In the genomic region with DNA sequence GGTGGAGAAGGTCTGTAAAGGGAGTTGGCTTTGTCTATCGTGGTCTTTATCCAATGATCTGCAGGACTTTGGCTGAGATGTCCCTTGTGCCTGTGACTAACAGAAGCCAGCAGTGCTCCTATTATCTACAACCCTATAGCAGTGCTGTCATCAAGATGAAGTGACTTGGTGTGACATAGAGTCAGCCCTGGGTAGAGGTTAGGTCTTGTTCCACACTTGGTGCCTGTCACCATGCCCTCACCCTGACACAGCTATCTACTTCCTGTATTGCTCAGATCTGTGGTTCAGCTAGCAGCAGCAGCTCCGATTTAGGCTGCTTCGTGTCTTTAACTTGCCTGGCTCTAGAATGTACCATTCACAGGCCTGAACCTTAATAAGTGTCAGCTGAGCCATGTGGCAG, we compare ENCODE assay signal across 28 mouse cellular contexts.
DNase-seq lines count a peak whose midpoint lies in the region; ATAC-seq lines count a peak whose summit lies in the region.
"Had no signal": no experiment of that assay in that cellular context is flagged by ENCODE, and none has a peak within 500 bp of the region (broad histone marks: within the 10 kb centered on the region; RNA-seq: fewer than 3 reads in every experiment).

No protein-coding gene starts in this region.

- no peaks in the 10 kb centered on the region for H3K27me3 ChIP-seq in midbrain, embryonic 11.5 days (ENCODE audit: control insufficient read depth, insufficient read depth, low read length)
- no peaks in the 10 kb centered on the region for H3K27me3 ChIP-seq in midbrain, embryonic 15.5 days (replicated peaks)
- H3K27me3 ChIP-seq: heart, embryonic 15.5 days; limb, embryonic 15.5 days; liver, embryonic 13.5 days; midbrain, embryonic 13.5 days; neural tube, embryonic 12.5 days had no signal

- ATAC-seq in midbrain, embryonic 11.5 days (ENCODE audit: low FRiP score) = no peak
- no peak for ATAC-seq in midbrain, embryonic 15.5 days (replicated peaks)
- ATAC-seq in megakaryocyte, adult 5-6 weeks (ENCODE audit: poor library complexity, severe bottlenecking) = 0 out of 2 replicates have a peak, but pooled peaks have one; percentile 43
- ATAC-seq: CD4-positive, CD25-positive, alpha-beta regulatory T cell, adult 4 months; forebrain, embryonic 16.5 days; hindbrain, embryonic 16.5 days; lung, postnatal 0 days; midbrain, embryonic 13.5 days had no signal

- no peak overlapping the region for H3K27ac ChIP-seq in midbrain, embryonic 11.5 days (ENCODE audit: low read depth, low read length)
- no peak overlapping the region for H3K27ac ChIP-seq in midbrain, embryonic 15.5 days
- H3K27ac ChIP-seq: gastrocnemius, adult 2 months; heart, embryonic 15.5 days; limb, embryonic 10.5 days; limb, embryonic 15.5 days; liver, embryonic 13.5 days; macrophage; midbrain, embryonic 13.5 days; neural tube, embryonic 12.5 days had no signal

- H3K4me1 ChIP-seq in midbrain, embryonic 11.5 days (ENCODE audit: control insufficient read depth, insufficient read depth, low read length) = no peaks in the 10 kb centered on the region
- no peaks in the 10 kb centered on the region for H3K4me1 ChIP-seq in midbrain, embryonic 15.5 days
- H3K4me1 ChIP-seq: heart, embryonic 15.5 days; limb, embryonic 10.5 days; limb, embryonic 15.5 days; midbrain, embryonic 13.5 days; neural tube, embryonic 12.5 days had no signal

- H3K9ac ChIP-seq in midbrain, embryonic 11.5 days (ENCODE audit: low read length) = no peak overlapping the region
- no peak overlapping the region for H3K9ac ChIP-seq in midbrain, embryonic 15.5 days
- H3K9ac ChIP-seq: heart, embryonic 15.5 days; limb, embryonic 15.5 days; liver, embryonic 13.5 days; midbrain, embryonic 13.5 days; neural tube, embryonic 12.5 days had no signal

- WGBS in midbrain, embryonic 11.5 days = 88% methylated on average over 3 of the region's 3 CpGs
- WGBS in midbrain, embryonic 15.5 days = 91% methylated on average over 3 of the region's 3 CpGs

- H3K9me3 ChIP-seq in midbrain, embryonic 11.5 days (ENCODE audit: control insufficient read depth, low read length) = no peaks in the 10 kb centered on the region
- no peaks in the 10 kb centered on the region for H3K9me3 ChIP-seq in midbrain, embryonic 15.5 days
- H3K9me3 ChIP-seq: heart, embryonic 15.5 days; limb, embryonic 10.5 days; limb, embryonic 15.5 days; liver, embryonic 13.5 days; midbrain, embryonic 13.5 days; neural tube, embryonic 12.5 days had no signal

- no peak overlapping the region for H3K4me2 ChIP-seq in midbrain, embryonic 11.5 days
- H3K4me2 ChIP-seq in midbrain, embryonic 15.5 days = no peak overlapping the region
- H3K4me2 ChIP-seq: heart, embryonic 15.5 days; limb, embryonic 15.5 days; liver, embryonic 13.5 days; midbrain, embryonic 13.5 days; neural tube, embryonic 12.5 days had no signal

- H3K36me3 ChIP-seq in midbrain, embryonic 11.5 days (ENCODE audit: control insufficient read depth, insufficient read depth, low read length) = no peaks in the 10 kb centered on the region
- no peaks in the 10 kb centered on the region for H3K36me3 ChIP-seq in midbrain, embryonic 15.5 days (replicated peaks)
- H3K36me3 ChIP-seq: heart, embryonic 15.5 days; limb, embryonic 10.5 days; limb, embryonic 15.5 days; liver, embryonic 13.5 days; midbrain, embryonic 13.5 days; neural tube, embryonic 12.5 days had no signal

- DNase-seq in midbrain, embryonic 11.5 days (ENCODE audit: low spot score, missing footprints) = peak; percentile 17
- peak; percentile 38 for DNase-seq in A20 (ENCODE audit: low read depth, low spot score)
- DNase-seq in natural killer cell, adult 2 months (ENCODE audit: low spot score in 2 of 2) = peak; percentile 3 to 23
- no peak for DNase-seq in lung, postnatal 36 days
- DNase-seq in layer of hippocampus, adult 18-20 months (ENCODE audit: low spot score in 2 of 2) = no peak
- no peak for DNase-seq in layer of hippocampus, adult 8-10 months (ENCODE audit: low spot score in 2 of 2)
- DNase-seq: adrenal gland, postnatal 10 days; cerebellum, adult 8-10 months; gastrocnemius, adult 2 months; kidney, adult 2 months; layer of hippocampus, adult 9-11 months; liver, embryonic 13.5 days; lung, adult 18-20 months; right cerebral cortex, adult 18-20 months; right cerebral cortex, postnatal 4 days had no signal

- H3K4me3 ChIP-seq in midbrain, embryonic 11.5 days (ENCODE audit: low read depth, low read length) = no peak overlapping the region
- no peak overlapping the region for H3K4me3 ChIP-seq in midbrain, embryonic 15.5 days
- H3K4me3 ChIP-seq: erythroblast, embryonic 14.5 days; gastrocnemius, adult 2 months; heart, embryonic 15.5 days; limb, embryonic 10.5 days; limb, embryonic 15.5 days; liver, embryonic 13.5 days; midbrain, embryonic 13.5 days; neural tube, embryonic 12.5 days had no signal

Comparison
In these comparisons a context has a peak if more than half of its experiments do, and no peak if none do; other contexts are left out.
1. DNase-seq: peak in midbrain, embryonic 11.5 days (single experiment), A20 (single experiment) and natural killer cell, adult 2 months (2 of 2); none in lung, postnatal 36 days (single experiment), layer of hippocampus, adult 18-20 months (0 of 2) and layer of hippocampus, adult 8-10 months (0 of 2).